Mouse (Mus musculus): ENCODE measurements around the gene Rabl6.

GRCm38 (mm10) chr2:25533707-25534106 is 74.6 kb downstream of the Rabl6 start:
- TF ChIP-seq GATA1 (IDR thresholded peaks at IDR 0.05; ENCODE audit: borderline replicate concordance, low read length) (no peak), FLI1 (IDR thresholded peaks at IDR 0.05; ENCODE audit: low read length) (no peak)

Measured in megakaryocyte, embryonic 14.5 days (primary cell).